Mouse (Mus musculus): ENCODE measurements around the gene Apobec3. TPM values are rescaled to one million over a fixed set of nuclear protein-coding genes. Genes with fewer than 3 reads are reported as not detected.

Gene Apobec3
- polyA plus RNA-seq, 1 experiment from 2014 or later = 8.5 TPM

GRCm38 (mm10) chr15:79931496-79932141 lies 40.2 kb downstream of the Apobec3 start:
- Histone ChIP-seq H3K4me1 (replicated peaks; ENCODE audit: control insufficient read depth, insufficient read depth, low read length) (peaks cover 27% of the 10 kb centered on the region), H3K27ac (ENCODE audit: low read length) (no peak overlapping the region), H3K36me3 (ENCODE audit: control insufficient read depth, insufficient read depth) (no peaks in the 10 kb centered on the region), H3K4me3 (replicated peaks; ENCODE audit: low read length) (peak overlapping the region; percentile 62), H3K27me3 (replicated peaks; ENCODE audit: control insufficient read depth, insufficient read depth, low read length) (peaks cover 12% of the 10 kb centered on the region), H3K9ac (replicated peaks; ENCODE audit: low read depth, low read length) (no peak overlapping the region), H3K4me2 (ENCODE audit: low read length) (peak overlapping the region; percentile 65), H3K9me3 (ENCODE audit: control insufficient read depth, low read length) (no peaks in the 10 kb centered on the region)
- WGBS = 23% methylated on average over 13 of the region's 13 CpGs
- no peak for ATAC-seq

GRCm38 (mm10) chr15:79932323-79932987 lies 41.0 kb downstream of the Apobec3 start:
- peak overlapping the region; percentile 62 for H3K4me3 ChIP-seq (replicated peaks; ENCODE audit: low read length)

GRCm38 (mm10) chr15:79933052-79933669 lies 41.7 kb downstream of the Apobec3 start:
- Histone ChIP-seq H3K9ac (replicated peaks; ENCODE audit: low read depth, low read length) (no peak overlapping the region), H3K4me1 (replicated peaks; ENCODE audit: control insufficient read depth, insufficient read depth, low read length) (peaks cover 17% of the 10 kb centered on the region), H3K9me3 (ENCODE audit: control insufficient read depth, low read length) (no peaks in the 10 kb centered on the region), H3K36me3 (ENCODE audit: control insufficient read depth, insufficient read depth) (no peaks in the 10 kb centered on the region), H3K27ac (ENCODE audit: low read length) (no peak overlapping the region), H3K27me3 (replicated peaks; ENCODE audit: control insufficient read depth, insufficient read depth, low read length) (peaks cover 12% of the 10 kb centered on the region), H3K4me3 (replicated peaks; ENCODE audit: low read length) (peak overlapping the region; percentile 62), H3K4me2 (ENCODE audit: low read length) (peak overlapping the region; percentile 65)
- no peak for ATAC-seq
- 6% methylated on average over 22 of the region's 22 CpGs for WGBS

More at GRCm38 (mm10) chr15:79932323-79932987, 41.0 kb downstream of the Apobec3 start:
- Histone ChIP-seq H3K4me1 (replicated peaks; ENCODE audit: control insufficient read depth, insufficient read depth, low read length) (peaks cover 21% of the 10 kb centered on the region), H3K27me3 (replicated peaks; ENCODE audit: control insufficient read depth, insufficient read depth, low read length) (peaks cover 12% of the 10 kb centered on the region), H3K36me3 (ENCODE audit: control insufficient read depth, insufficient read depth) (no peaks in the 10 kb centered on the region), H3K4me2 (ENCODE audit: low read length) (peak overlapping the region; percentile 65), H3K9ac (replicated peaks; ENCODE audit: low read depth, low read length) (peak overlapping the region; percentile 63), H3K9me3 (ENCODE audit: control insufficient read depth, low read length) (no peaks in the 10 kb centered on the region), H3K27ac (ENCODE audit: low read length) (no peak overlapping the region)
- ATAC-seq = peak; percentile 39
- under 1% methylated on average over 62 of the region's 62 CpGs for WGBS

- no peak for ATAC-seq
- no peaks in the 10 kb centered on the region for H3K9me3 ChIP-seq (ENCODE audit: control insufficient read depth, low read length)
- H3K36me3 ChIP-seq (ENCODE audit: control insufficient read depth, insufficient read depth) = no peaks in the 10 kb centered on the region
- H3K4me2 ChIP-seq (ENCODE audit: low read length) = peak overlapping the region; percentile 25
- WGBS = 2% methylated on average over 22 of the region's 22 CpGs
- peaks cover 12% of the 10 kb centered on the region for H3K27me3 ChIP-seq (replicated peaks; ENCODE audit: control insufficient read depth, insufficient read depth, low read length)
- H3K4me3 ChIP-seq (replicated peaks; ENCODE audit: low read length) = no peak overlapping the region; the same call in 1 of the 2 replicates
- peaks cover 17% of the 10 kb centered on the region for H3K4me1 ChIP-seq (replicated peaks; ENCODE audit: control insufficient read depth, insufficient read depth, low read length)
- H3K27ac ChIP-seq (ENCODE audit: low read length) = no peak overlapping the region
- H3K9ac ChIP-seq (replicated peaks; ENCODE audit: low read depth, low read length) = no peak overlapping the region
Measured at GRCm38 (mm10) chr15:79933670-79934514, 42.4 kb downstream of the Apobec3 start.

- H3K4me2 ChIP-seq (ENCODE audit: low read length) = peak overlapping the region; percentile 11; the same call in 1 of the 2 replicates
- H3K4me1 ChIP-seq (replicated peaks; ENCODE audit: control insufficient read depth, insufficient read depth, low read length) = peaks cover 17% of the 10 kb centered on the region
- no peak overlapping the region for H3K4me3 ChIP-seq (replicated peaks; ENCODE audit: low read length)
- no peak for ATAC-seq
- H3K27me3 ChIP-seq (replicated peaks; ENCODE audit: control insufficient read depth, insufficient read depth, low read length) = peaks cover 12% of the 10 kb centered on the region
- H3K36me3 ChIP-seq (ENCODE audit: control insufficient read depth, insufficient read depth) = no peaks in the 10 kb centered on the region
- H3K9ac ChIP-seq (replicated peaks; ENCODE audit: low read depth, low read length) = no peak overlapping the region
- H3K9me3 ChIP-seq (ENCODE audit: control insufficient read depth, low read length) = no peaks in the 10 kb centered on the region
- WGBS = 1% methylated on average over 10 of the region's 10 CpGs
- no peak overlapping the region for H3K27ac ChIP-seq (ENCODE audit: low read length)
Measured at GRCm38 (mm10) chr15:79934776-79935175, 43.3 kb downstream of the Apobec3 start.

GRCm38 (mm10) chr15:79935654-79936373 lies 44.4 kb downstream of the Apobec3 start:
- H3K9ac ChIP-seq (replicated peaks; ENCODE audit: low read depth, low read length) = no peak overlapping the region
- peaks cover 12% of the 10 kb centered on the region for H3K27me3 ChIP-seq (replicated peaks; ENCODE audit: control insufficient read depth, insufficient read depth, low read length)
- no peaks in the 10 kb centered on the region for H3K36me3 ChIP-seq (ENCODE audit: control insufficient read depth, insufficient read depth)
- no peak overlapping the region for H3K4me3 ChIP-seq (replicated peaks; ENCODE audit: low read length)
- WGBS = 35% methylated on average over 9 of the region's 9 CpGs
- peaks cover 17% of the 10 kb centered on the region for H3K4me1 ChIP-seq (replicated peaks; ENCODE audit: control insufficient read depth, insufficient read depth, low read length)
- no peaks in the 10 kb centered on the region for H3K9me3 ChIP-seq (ENCODE audit: control insufficient read depth, low read length)
- H3K4me2 ChIP-seq (ENCODE audit: low read length) = no peak overlapping the region
- no peak overlapping the region for H3K27ac ChIP-seq (ENCODE audit: low read length)
- ATAC-seq = no peak

GRCm38 (mm10) chr15:79936374-79936751 lies 44.9 kb downstream of the Apobec3 start:
- H3K4me2 ChIP-seq (ENCODE audit: low read length) = no peak overlapping the region
- 71% methylated on average over 7 of the region's 7 CpGs for WGBS
- H3K9me3 ChIP-seq (ENCODE audit: control insufficient read depth, low read length) = no peaks in the 10 kb centered on the region

GRCm38 (mm10) chr15:79939020-79939419 lies 47.6 kb downstream of the Apobec3 start:
- Histone ChIP-seq H3K4me2 (ENCODE audit: low read length) (no peak overlapping the region), H3K27me3 (replicated peaks; ENCODE audit: control insufficient read depth, insufficient read depth, low read length) (0 out of 2 replicates have a peak, but pooled peaks cover 2% of the 10 kb centered on the region), H3K4me3 (replicated peaks; ENCODE audit: low read length) (no peak overlapping the region), H3K9me3 (ENCODE audit: control insufficient read depth, low read length) (no peaks in the 10 kb centered on the region), H3K4me1 (replicated peaks; ENCODE audit: control insufficient read depth, insufficient read depth, low read length) (peaks cover 7% of the 10 kb centered on the region; the same call in 1 of the 2 replicates), H3K9ac (replicated peaks; ENCODE audit: low read depth, low read length) (no peak overlapping the region), H3K27ac (ENCODE audit: low read length) (no peak overlapping the region), H3K36me3 (ENCODE audit: control insufficient read depth, insufficient read depth) (no peaks in the 10 kb centered on the region)
- ATAC-seq = no peak
- WGBS = 92% methylated on average over 12 of the region's 12 CpGs

More at GRCm38 (mm10) chr15:79936374-79936751, 44.9 kb downstream of the Apobec3 start:
- no peak overlapping the region for H3K9ac ChIP-seq (replicated peaks; ENCODE audit: low read depth, low read length)
- H3K27me3 ChIP-seq (replicated peaks; ENCODE audit: control insufficient read depth, insufficient read depth, low read length) = peaks cover 12% of the 10 kb centered on the region
- no peak overlapping the region for H3K4me3 ChIP-seq (replicated peaks; ENCODE audit: low read length)
- no peak for ATAC-seq
- no peaks in the 10 kb centered on the region for H3K36me3 ChIP-seq (ENCODE audit: control insufficient read depth, insufficient read depth)
- H3K27ac ChIP-seq (ENCODE audit: low read length) = no peak overlapping the region
- peaks cover 17% of the 10 kb centered on the region for H3K4me1 ChIP-seq (replicated peaks; ENCODE audit: control insufficient read depth, insufficient read depth, low read length)
